Mouse (Mus musculus) MEL (cell line): ENCODE results near the gene Ctnna2. TPM values are rescaled to one million over a fixed set of nuclear protein-coding genes. Genes with fewer than 3 reads are reported as not detected.

Source experiments
- DNase-seq: peaks from one replicate; pipeline ENCODE4 v3.0.0; 2011; ENCODE audit warnings: low read depth, low spot score
- H3K27ac ChIP-seq: 2 replicates; pipeline ENCODE4 v1.5.1; 2012; ENCODE audit warnings: low read depth, mild to moderate bottlenecking, control low read depth, low read length, moderate library complexity; ENCODE audit not compliant: control insufficient read depth
- H3K27me3 ChIP-seq, 2 experiments: fragments of 150-350 bp in 1 of 2; sonication (generic) in 1 of 2; 2 replicates each; pipeline ENCODE4 v1.6.1; 2012; ENCODE audit warnings: low read length in 2 of 2, mild to moderate bottlenecking in 2 of 2, improper control_type of control experiment in 1 of 2, moderate library complexity in 1 of 2; ENCODE audit not compliant: insufficient read depth in 2 of 2, control insufficient read depth in 1 of 2
- H3K36me3 ChIP-seq, 2 experiments: 2 replicates each; pipeline ENCODE4 v1.6.1; 2012 to 2014; ENCODE audit warnings: low read length in 2 of 2, improper control_type of control experiment in 1 of 2, inconsistent platforms in 1 of 2, mild to moderate bottlenecking in 1 of 2; ENCODE audit not compliant: insufficient read depth in 2 of 2, control insufficient read depth in 1 of 2
- H3K4me1 ChIP-seq, 2 experiments: fragments of 150-350 bp in 1 of 2; sonication (generic) in 1 of 2; 2 replicates each; pipeline ENCODE4 v1.6.1; 2012; ENCODE audit warnings: low read length in 2 of 2, improper control_type of control experiment in 1 of 2, mild to moderate bottlenecking in 1 of 2; ENCODE audit not compliant: insufficient read depth in 2 of 2, control insufficient read depth in 1 of 2
- H3K4me3 ChIP-seq, 2 experiments: fragments of 150-350 bp in 1 of 2; sonication (generic) in 1 of 2; 2 replicates each; pipeline ENCODE4 v1.5.1; 2012; ENCODE audit warnings: low read depth in 2 of 2, low read length in 2 of 2, mild to moderate bottlenecking in 2 of 2, moderate library complexity in 2 of 2, control low read depth in 1 of 2, improper control_type of control experiment in 1 of 2; ENCODE audit not compliant: control insufficient read depth in 1 of 2, insufficient read depth in 1 of 2
- H3K79me2 ChIP-seq: 2 replicates; pipeline ENCODE4 v1.6.1; 2012; ENCODE audit warnings: mild to moderate bottlenecking, low read length, moderate library complexity; ENCODE audit not compliant: control insufficient read depth, poor library complexity, insufficient read depth
- H3K9ac ChIP-seq: 2 replicates; pipeline ENCODE4 v1.6.1; 2012; ENCODE audit warnings: low read depth, mild to moderate bottlenecking, control low read depth, low read length, moderate library complexity; ENCODE audit not compliant: control insufficient read depth, poor library complexity, severe bottlenecking
- H3K9me3 ChIP-seq: fragments of 150-350 bp; sonication (generic); replicated peaks from 2 replicates; pipeline ENCODE4 v1.6.1; 2012; ENCODE audit warnings: mild to moderate bottlenecking, low read length, improper control_type of control experiment, moderate library complexity; ENCODE audit not compliant: insufficient read depth
- BHLHE40 ChIP-seq: IDR thresholded peaks from 2 replicates; pipeline ENCODE4 v1.6.1; 2012; ENCODE audit warnings: low read depth, mild to moderate bottlenecking, inconsistent platforms, low read length, improper control_type of control experiment, borderline replicate concordance
- CHD1 ChIP-seq: IDR thresholded peaks from 2 replicates; pipeline ENCODE4 v1.6.1; 2012; ENCODE audit warnings: low read depth, mild to moderate bottlenecking, inconsistent platforms, low read length, improper control_type of control experiment
- ELF1 ChIP-seq: IDR thresholded peaks from 2 replicates; pipeline ENCODE4 v1.6.1; 2014; ENCODE audit warnings: low read depth, mild to moderate bottlenecking, inconsistent platforms, low read length, improper control_type of control experiment, moderate library complexity
- ETS1 ChIP-seq: IDR thresholded peaks from 2 replicates; pipeline ENCODE4 v1.6.1; 2012; ENCODE audit warnings: low read depth, mild to moderate bottlenecking, inconsistent platforms, low read length, improper control_type of control experiment, moderate library complexity
- GABPA ChIP-seq: IDR thresholded peaks from 2 replicates; pipeline ENCODE4 v1.6.1; 2012; ENCODE audit warnings: low read depth, mild to moderate bottlenecking, inconsistent platforms, low read length, improper control_type of control experiment, moderate library complexity
- GATA1 ChIP-seq: IDR thresholded peaks from 2 replicates; pipeline ENCODE4 v1.6.1; 2011; ENCODE audit warnings: low read depth, low read length, improper control_type of control experiment
- HCFC1 ChIP-seq: IDR thresholded peaks from 2 replicates; pipeline ENCODE4 v1.6.1; 2012; ENCODE audit warnings: low read depth, mild to moderate bottlenecking, inconsistent platforms, low read length, improper control_type of control experiment, moderate library complexity
- JUND ChIP-seq: IDR thresholded peaks from 2 replicates; pipeline ENCODE4 v1.6.1; 2011; ENCODE audit warnings: low read depth, mild to moderate bottlenecking, improper control_type of control experiment, low read length
- KAT2A ChIP-seq: conservative IDR thresholded peaks from 2 replicates; pipeline ENCODE4 v1.6.1; 2012; ENCODE audit warnings: low read depth, low read length, improper control_type of control experiment, inconsistent platforms
- MAZ ChIP-seq: IDR thresholded peaks from 2 replicates; pipeline ENCODE4 v1.6.1; 2012; ENCODE audit warnings: low read depth, mild to moderate bottlenecking, inconsistent platforms, low read length, improper control_type of control experiment
- MEF2A ChIP-seq: IDR thresholded peaks from 2 replicates; pipeline ENCODE4 v1.6.1; 2014; ENCODE audit warnings: low read depth, mild to moderate bottlenecking, inconsistent platforms, low read length, improper control_type of control experiment; ENCODE audit not compliant: poor library complexity, insufficient replicate concordance, severe bottlenecking; ENCODE audit errors: extremely low read depth
- MXI1 ChIP-seq: IDR thresholded peaks from 2 replicates; pipeline ENCODE4 v1.6.1; 2011; ENCODE audit warnings: mild to moderate bottlenecking, low read depth, low read length, improper control_type of control experiment
- MYB ChIP-seq: IDR thresholded peaks from 2 replicates; pipeline ENCODE4 v1.6.1; 2011; ENCODE audit warnings: mild to moderate bottlenecking, low read depth, low read length, improper control_type of control experiment
- NRF1 ChIP-seq: IDR thresholded peaks from 2 replicates; pipeline ENCODE4 v1.6.1; 2014; ENCODE audit warnings: low read depth, mild to moderate bottlenecking, inconsistent platforms, low read length, improper control_type of control experiment, moderate library complexity; ENCODE audit not compliant: poor library complexity, insufficient read depth, severe bottlenecking
- POLR2A ChIP-seq, 2 experiments: IDR thresholded peaks; 2 replicates each; pipeline ENCODE4 v1.6.1; 2011 to 2012; ENCODE audit warnings: low read length in 2 of 2, mild to moderate bottlenecking in 2 of 2, control low read depth in 1 of 2, improper control_type of control experiment in 1 of 2, low read depth in 1 of 2, moderate library complexity in 1 of 2; ENCODE audit not compliant: control insufficient read depth in 1 of 2, insufficient read depth in 1 of 2, poor library complexity in 1 of 2
- POLR2AphosphoS5 ChIP-seq: IDR thresholded peaks from 2 replicates; pipeline ENCODE4 v1.6.1; 2012; ENCODE audit warnings: low read depth, borderline replicate concordance, mild to moderate bottlenecking, inconsistent platforms, low read length, moderate library complexity, mixed read lengths
- RAD21 ChIP-seq: IDR thresholded peaks from 2 replicates; pipeline ENCODE4 v1.6.1; 2011; ENCODE audit warnings: mild to moderate bottlenecking, low read depth, low read length, improper control_type of control experiment
- RCOR1 ChIP-seq: IDR thresholded peaks from 2 replicates; pipeline ENCODE4 v1.6.1; 2012; ENCODE audit warnings: low read depth, mild to moderate bottlenecking, inconsistent platforms, low read length, improper control_type of control experiment
- SIN3A ChIP-seq: IDR thresholded peaks from 2 replicates; pipeline ENCODE4 v1.6.1; 2012; ENCODE audit warnings: low read length, improper control_type of control experiment, inconsistent platforms
- SMC3 ChIP-seq: IDR thresholded peaks from 2 replicates; pipeline ENCODE4 v1.6.1; 2011; ENCODE audit warnings: low read depth, low read length, improper control_type of control experiment
- TCF12 ChIP-seq: IDR thresholded peaks from 2 replicates; pipeline ENCODE4 v1.6.1; 2014; ENCODE audit warnings: low read depth, mild to moderate bottlenecking, inconsistent platforms, low read length, improper control_type of control experiment, moderate library complexity
- UBTF ChIP-seq: IDR thresholded peaks from 2 replicates; pipeline ENCODE4 v1.6.1; 2012; ENCODE audit warnings: low read depth, mild to moderate bottlenecking, inconsistent platforms, low read length, improper control_type of control experiment, moderate library complexity, borderline replicate concordance; ENCODE audit not compliant: insufficient read depth
- ZC3H11A ChIP-seq: IDR thresholded peaks from 2 replicates; pipeline ENCODE4 v1.6.1; 2012; ENCODE audit warnings: low read depth, mild to moderate bottlenecking, inconsistent platforms, low read length, improper control_type of control experiment
- ZKSCAN1 ChIP-seq: IDR thresholded peaks from 2 replicates; pipeline ENCODE4 v1.6.1; 2012; ENCODE audit warnings: low read depth, mild to moderate bottlenecking, inconsistent platforms, low read length, improper control_type of control experiment, moderate library complexity
- ZNF384 ChIP-seq: IDR thresholded peaks from 2 replicates; pipeline ENCODE4 v1.6.1; 2012; ENCODE audit warnings: low read depth, mild to moderate bottlenecking, inconsistent platforms, low read length, improper control_type of control experiment
- polyA plus RNA-seq, 2 experiments: library from polyadenylated mRNA; stranded (reverse) in 1 of 2; unstranded in 1 of 2; fragments of >175 nt in 1 of 2; fragments of >200 nt in 1 of 2; gene quantifications; 2 replicates each; pipeline versions ENCODE4 v1.2.1 to v1.2.4; 2012; ENCODE audit warnings: low replicate concordance in 2 of 2, low read depth in 1 of 2; ENCODE audit not compliant: insufficient read length in 2 of 2, insufficient read depth in 1 of 2, missing spikeins in 1 of 2
- total RNA-seq: library from RNA; depleted of rRNA; stranded (reverse); fragments of 300-350 nt; gene quantifications from 2 replicates; pipeline ENCODE4 v1.2.3, GENCODE M21; 2012

Ctnna2 gene
- total and polyA plus RNA-seq, 3 experiments = not detected

DNA sequence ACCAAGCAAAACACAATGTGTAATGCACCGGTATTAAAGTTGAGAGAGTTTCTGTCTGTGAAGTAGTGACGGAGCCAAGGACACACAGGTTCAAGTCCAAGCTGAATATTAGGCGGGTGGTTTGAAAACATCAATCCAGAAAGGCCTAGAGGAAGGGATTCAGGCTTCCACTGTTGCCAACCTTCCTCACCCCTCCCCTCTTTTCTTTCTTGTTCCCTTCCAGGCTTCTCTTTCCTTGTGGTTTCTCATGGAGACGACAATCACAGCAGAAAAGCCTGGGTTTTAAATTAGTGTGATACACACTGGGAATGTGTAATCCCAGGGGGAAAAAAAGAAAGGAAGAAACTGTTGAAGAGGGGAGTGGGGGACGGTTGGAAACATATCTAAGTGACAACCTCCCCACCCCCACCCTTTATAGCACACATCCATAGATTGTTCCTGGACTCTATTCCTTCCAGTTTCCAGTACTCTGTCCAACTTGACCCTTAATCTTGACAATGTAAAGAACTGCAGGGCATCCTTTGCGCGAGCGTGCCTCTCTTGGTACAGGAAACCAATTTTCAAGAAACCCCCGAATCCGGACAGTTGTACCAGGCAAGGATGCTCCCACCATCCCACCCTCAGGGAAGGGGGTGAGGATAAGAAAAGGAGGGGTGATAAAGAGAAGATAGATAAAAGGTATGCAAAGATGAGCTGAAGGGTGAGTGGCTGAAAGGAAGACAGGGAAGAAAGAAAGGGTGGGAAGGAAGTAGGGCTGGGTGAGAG, 841 bp downstream of the Ctnna2 start:
- Histone ChIP-seq H3K9me3 (no peaks in the 10 kb centered on the region), H3K36me3 (no peaks in the 10 kb centered on the region), H3K9ac (no peak overlapping the region), H3K4me1 (no peaks in the 10 kb centered on the region), H3K27ac (no peak overlapping the region), H3K79me2 (no peaks in the 10 kb centered on the region), H3K27me3 (no peaks in the 10 kb centered on the region), H3K4me3 (no peak overlapping the region)
- no peak for DNase-seq
- TF ChIP-seq MYB (no peak), MXI1 (no peak), ZC3H11A (no peak), RCOR1 (no peak), MEF2A (no peak), ETS1 (no peak), CHD1 (no peak), GATA1 (no peak), UBTF (no peak), SIN3A (no peak), NRF1 (no peak), POLR2A (IDR thresholded peaks at IDR 0.05; ENCODE audit: control insufficient read depth in 1 of 2, insufficient read depth in 1 of 2, low read depth in 1 of 2, low read length in 2 of 2, poor library complexity in 1 of 2) (no peak), GABPA (no peak), JUND (no peak), RAD21 (no peak), BHLHE40 (no peak), POLR2AphosphoS5 (no peak), ELF1 (no peak)

DNA sequence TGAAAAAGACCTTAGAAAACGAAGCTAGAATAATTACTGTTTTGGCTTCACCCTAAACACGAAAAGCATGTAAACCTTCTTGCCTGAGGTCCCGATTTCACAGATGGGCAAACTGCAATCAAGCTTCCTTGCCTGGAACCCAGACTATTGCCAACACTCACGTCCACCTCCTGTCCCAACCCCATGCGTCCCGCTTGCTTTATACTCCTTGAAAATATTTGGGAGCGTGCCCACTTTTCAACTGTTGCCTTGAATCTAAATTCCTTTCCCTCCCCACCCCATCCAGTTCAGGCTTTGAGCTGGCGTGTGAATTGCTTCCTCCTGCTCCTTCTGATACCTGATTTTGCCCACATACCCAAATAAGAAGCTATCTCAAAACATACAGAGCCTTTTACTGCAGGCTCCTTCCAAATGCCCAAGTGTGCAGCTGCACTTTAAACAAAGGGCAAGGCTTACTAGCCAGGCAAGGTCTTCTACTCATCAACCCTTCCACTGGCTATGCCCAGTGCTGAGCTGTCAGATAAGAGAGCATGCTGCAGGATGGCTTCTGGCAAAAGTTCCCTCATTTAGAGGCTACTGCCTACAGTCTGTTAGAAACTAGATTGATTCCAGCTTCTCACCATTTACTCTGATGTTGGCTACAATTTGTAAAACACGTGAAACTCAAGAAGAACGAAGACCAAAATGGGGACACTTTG, 8.8 kb downstream of the Ctnna2 start:
- no peak for DNase-seq
- no peaks in the 10 kb centered on the region for H3K79me2 ChIP-seq
- H3K36me3 ChIP-seq = no peaks in the 10 kb centered on the region
- TF ChIP-seq ZNF384 (no peak), KAT2A (no peak), TCF12 (no peak), RAD21 (no peak), SMC3 (no peak), HCFC1 (no peak), POLR2A (IDR thresholded peaks at IDR 0.05; ENCODE audit: control insufficient read depth in 1 of 2, insufficient read depth in 1 of 2, low read depth in 1 of 2, low read length in 2 of 2, poor library complexity in 1 of 2) (no peak), MXI1 (no peak), UBTF (no peak), ZKSCAN1 (no peak), MAZ (no peak), NRF1 (no peak), GABPA (no peak)
- H3K27ac ChIP-seq = no peak overlapping the region
- no peak overlapping the region for H3K9ac ChIP-seq
- no peak overlapping the region for H3K4me3 ChIP-seq
- H3K27me3 ChIP-seq = no peaks in the 10 kb centered on the region
- H3K9me3 ChIP-seq = no peaks in the 10 kb centered on the region
- H3K4me1 ChIP-seq = no peaks in the 10 kb centered on the region
